Mouse (Mus musculus) heart, postnatal 10 days (tissue): ENCODE results near the gene Mmp9. TPM values are rescaled to one million over a fixed set of nuclear protein-coding genes. Genes with fewer than 3 reads are reported as not detected.
A peak's percentile ranks its signal among the peaks of the same experiment; 100 is the strongest.

Experiments
- DNase-seq, 2 experiments: peaks; one replicate each; pipeline ENCODE4 v3.0.0; 2021
- intact Hi-C: fragments of 180-260 bp; cut with DNase I; formaldehyde crosslinking; loops from one replicate; pipeline ENCODE4 v1.15.1; 2025
- total RNA-seq, 2 experiments: library from RNA; stranded (reverse); gene quantifications; 2 replicates each; pipeline ENCODE4 v1.2.3; 2021

Mmp9 gene
- total RNA-seq, 2 experiments from 2014 or later, result 0.47 to 0.89 TPM

GRCm38 (mm10) chr2:164911086-164912048, 29.2 kb upstream of the Mmp9 start, which contains the start of gene Zfp335:
TSS of gene Zfp335 (minus strand) at chr2:164911757.
- DNase-seq, result peak; percentile 96
- intact Hi-C loops, result loop anchor here (2.0 kb wide), 1 partner anchor 79 kb away; the partner anchor contains the start of genes Ctsa and Neurl2

GRCm38 (mm10) chr2:164912151-164912550, 28.4 kb upstream of the Mmp9 start:
- intact Hi-C loops, result no loop called here
- peak in 1 of 2 experiments; percentile 80 for DNase-seq

- DNase-seq, result no peak
- intact Hi-C loops, result no loop called here
Observed at GRCm38 (mm10) chr2:164912749-164913427, 27.7 kb upstream of the Mmp9 start.

- peak; percentile 62 for DNase-seq
- intact Hi-C loops, result no loop called here
Observed at GRCm38 (mm10) chr2:164913428-164913786, 27.2 kb upstream of the Mmp9 start.

GRCm38 (mm10) chr2:164916820-164917219, 23.8 kb upstream of the Mmp9 start:
- intact Hi-C loops, result no loop called here
- DNase-seq, result no peak

GRCm38 (mm10) chr2:164917371-164917770, 23.2 kb upstream of the Mmp9 start:
- DNase-seq, result no peak
- intact Hi-C loops, result no loop called here

- intact Hi-C loops, result no loop called here
- no peak for DNase-seq
Observed at GRCm38 (mm10) chr2:164918325-164918724, 22.3 kb upstream of the Mmp9 start.

GRCm38 (mm10) chr2:164921984-164922383, 18.6 kb upstream of the Mmp9 start:
- no peak for DNase-seq
- intact Hi-C loops, result no loop called here

- intact Hi-C loops, result no loop called here
- no peak for DNase-seq
Observed at GRCm38 (mm10) chr2:164923291-164923690, 17.3 kb upstream of the Mmp9 start.

- intact Hi-C loops, result loop anchor here (2.0 kb wide), 1 partner anchor 109 kb away; no protein-coding TSS in a partner anchor
- peak; percentile 94 to 95 for DNase-seq
Observed at GRCm38 (mm10) chr2:164924100-164924857, 16.3 kb upstream of the Mmp9 start.

- DNase-seq, result peak; percentile 41 to 45
- intact Hi-C loops, result no loop called here
Observed at GRCm38 (mm10) chr2:164930706-164931581, 9.6 kb upstream of the Mmp9 start.

GRCm38 (mm10) chr2:164933534-164933933, 7.0 kb upstream of the Mmp9 start:
- no peak for DNase-seq
- intact Hi-C loops, result no loop called here

- DNase-seq, result no peak
- intact Hi-C loops, result no loop called here
Observed at GRCm38 (mm10) chr2:164935991-164936390, 4.6 kb upstream of the Mmp9 start.

GRCm38 (mm10) chr2:164938146-164939091, 2.2 kb upstream of the Mmp9 start:
- intact Hi-C loops, result no loop called here
- DNase-seq, result peak in 1 of 2 experiments; percentile 30

GRCm38 (mm10) chr2:164939106-164939505, 1.5 kb upstream of the Mmp9 start:
- DNase-seq, result no peak
- intact Hi-C loops, result no loop called here

GRCm38 (mm10) chr2:164942692-164943290, 2.2 kb downstream of the Mmp9 start:
- intact Hi-C loops, result no loop called here
- peak in 1 of 2 experiments; percentile 18 for DNase-seq

- intact Hi-C loops, result no loop called here
- no peak for DNase-seq
Observed at GRCm38 (mm10) chr2:164947506-164947905, 6.9 kb downstream of the Mmp9 start.

- intact Hi-C loops, result no loop called here
Observed at GRCm38 (mm10) chr2:164947930-164948329, 7.3 kb downstream of the Mmp9 start.

More at GRCm38 (mm10) chr2:164947930-164948329, 7.3 kb downstream of the Mmp9 start:
- DNase-seq, result no peak
